Comparison of ENCODE assay signal across 8 mouse cellular contexts in the genomic region with DNA sequence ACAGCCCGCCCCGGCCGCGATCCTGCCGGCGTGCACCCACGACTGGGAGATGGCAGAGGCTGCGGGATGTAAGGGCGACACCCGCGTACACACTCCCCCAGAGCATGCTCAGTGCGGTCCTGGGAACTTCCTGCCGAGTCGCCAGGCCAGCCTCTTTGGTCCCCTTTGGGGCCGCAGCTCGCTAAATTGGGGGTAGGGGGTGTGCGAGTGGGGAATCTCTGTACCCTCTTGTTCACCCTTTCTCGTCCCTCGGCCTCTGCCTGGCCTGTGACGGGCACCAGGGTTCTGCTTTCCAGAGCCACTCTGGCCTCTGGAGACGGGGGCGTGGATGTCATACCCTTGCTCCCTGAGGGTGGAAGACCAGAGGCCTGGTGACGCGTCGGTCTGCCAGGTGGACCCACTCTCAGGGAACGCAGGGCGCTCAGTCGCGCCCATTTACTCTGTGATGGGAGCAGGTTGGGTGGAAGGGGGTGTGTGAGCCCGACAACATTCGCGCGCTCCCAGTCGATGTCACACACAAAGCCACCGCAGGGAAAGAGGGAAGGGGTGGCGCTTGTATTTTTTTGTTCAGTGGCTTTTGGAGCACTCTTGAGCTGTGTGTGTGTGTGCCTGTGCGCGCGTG. TPM values are rescaled to one million over a fixed set of nuclear protein-coding genes. Genes with fewer than 3 reads are reported as not detected.
DNase-seq lines count a peak whose midpoint lies in the region; ATAC-seq and TF ChIP-seq lines count a peak whose summit lies in the region.

No protein-coding gene starts in this region.

- peak overlapping the region; percentile 90 for H3K4me2 ChIP-seq in forebrain, postnatal 0 days (ENCODE audit: low read depth)

- WGBS in forebrain, postnatal 0 days = under 1% methylated on average over 39 of the region's 39 CpGs

- no peak for DNase-seq in G1E (ENCODE audit: low spot score)
- DNase-seq in cerebellum, adult 18-20 months = peak; percentile 55 to 63
- DNase-seq in forebrain, postnatal 0 days = peak; percentile 72
- DNase-seq in layer of hippocampus, postnatal 10 days (ENCODE audit: low spot score in 2 of 2) = peak; percentile 36 to 57
- peak; percentile 43 for DNase-seq in lung, postnatal 14 days
- DNase-seq in ovary, postnatal 36 days (ENCODE audit: low spot score) = peak; percentile 52
- peak; percentile 63 for DNase-seq in thymus, postnatal 25 days

- peak overlapping the region; percentile 91 for H3K27ac ChIP-seq in forebrain, postnatal 0 days (ENCODE audit: low read depth, low read length)

- H3K27me3 ChIP-seq in G1E (ENCODE audit: insufficient read depth, low read length) = no peaks in the 10 kb centered on the region
- H3K27me3 ChIP-seq in forebrain, postnatal 0 days (ENCODE audit: insufficient read depth, low read length) = no peaks in the 10 kb centered on the region

- H3K4me1 ChIP-seq in G1E (ENCODE audit: insufficient read depth, low read depth, low read length) = no peaks in the 10 kb centered on the region
- peaks cover 17% of the 10 kb centered on the region for H3K4me1 ChIP-seq in forebrain, postnatal 0 days (ENCODE audit: insufficient read depth)

- peaks cover 78% of the 10 kb centered on the region for H3K9me3 ChIP-seq in G1E (replicated peaks)
- H3K9me3 ChIP-seq in forebrain, postnatal 0 days (ENCODE audit: low read length) = no peaks in the 10 kb centered on the region

- ATAC-seq in G1E (ENCODE audit: extremely low read depth, insufficient number of reproducible peaks, low FRiP score, poor library complexity, severe bottlenecking) = no peak
- ATAC-seq in forebrain, postnatal 0 days = peak; percentile 53
- peak; percentile 17 to 27 for ATAC-seq in hematopoietic stem cell, adult 5-6 weeks (replicated peaks in 1 of 2; ENCODE audit: insufficient read depth in 1 of 2, low FRiP score in 2 of 2, low TSS enrichment in 1 of 2, low read depth in 1 of 2, poor library complexity in 2 of 2, severe bottlenecking in 2 of 2)

- no peak for TF ChIP-seq CTCF in G1E (IDR thresholded peaks at IDR 0.05; ENCODE audit: low read depth, low read length)
- TF ChIP-seq CTCF in forebrain, postnatal 0 days (IDR thresholded peaks at IDR 0.05; ENCODE audit: low read depth) = 0 out of 2 replicates have a peak, but pooled peaks have one; percentile 2

- H3K36me3 ChIP-seq in G1E (replicated peaks) = no peaks in the 10 kb centered on the region
- H3K36me3 ChIP-seq in forebrain, postnatal 0 days (ENCODE audit: insufficient read depth) = no peaks in the 10 kb centered on the region

- H3K4me3 ChIP-seq in G1E (ENCODE audit: low read depth, low read length) = peak overlapping the region; percentile 17; the same call in 1 of the 2 replicates
- H3K4me3 ChIP-seq in forebrain, postnatal 0 days (ENCODE audit: low read depth, low read length) = peak overlapping the region; percentile 61

- H3K9ac ChIP-seq in forebrain, postnatal 0 days = peak overlapping the region; percentile 74

RNA-seq across cellular contexts. Expression of gene Mgat5, which starts 1.3 kb away (rescaled TPM):
- total RNA-seq in G1E (2014; fragmentation: Nextera tagmentation) (not detected in 2 replicates), G1E (2017) (0.06 and 0.16 TPM in 2 replicates)
- not detected in 2 replicates for polyA plus RNA-seq in G1E (2012)
- total RNA-seq in forebrain, postnatal 0 days (2014; rRNA removed) = 30.4 and 42.9 TPM in 2 replicates
- polyA plus RNA-seq in forebrain, postnatal 0 days (2015; fragmentation: Nextera tagmentation; extraction: Ambion mirVana) = 5.4 and 9.3 TPM in 2 replicates
- 38.4 and 39.1 TPM in 2 replicates for total RNA-seq in hematopoietic stem cell, adult 5-6 weeks (2017)
- 10 to 100 TPM; 45.2 to 51.6 TPM for total RNA-seq in layer of hippocampus, postnatal 10 days (2021)

Comparison
In these comparisons a context has a peak if more than half of its experiments do, and no peak if none do; other contexts are left out.
1. RNA of gene Mgat5, which starts 1.3 kb away (total RNA-seq): 45.2 to 51.6 TPM in layer of hippocampus, postnatal 10 days, 30.4 to 42.9 TPM in forebrain, postnatal 0 days and 38.4 to 39.1 TPM in hematopoietic stem cell, adult 5-6 weeks; 0.06 to 0.16 TPM in G1E; every median in the first group is over 10 times any median in the second.